Mouse (Mus musculus): ENCODE measurements at regions not wholly inside any gene's neighbourhood (a gene's known extent, or its start where the extent isn't known, plus 50 kb on each side); places are given as distances from the start of the nearest gene placed in this dataset.

DNA sequence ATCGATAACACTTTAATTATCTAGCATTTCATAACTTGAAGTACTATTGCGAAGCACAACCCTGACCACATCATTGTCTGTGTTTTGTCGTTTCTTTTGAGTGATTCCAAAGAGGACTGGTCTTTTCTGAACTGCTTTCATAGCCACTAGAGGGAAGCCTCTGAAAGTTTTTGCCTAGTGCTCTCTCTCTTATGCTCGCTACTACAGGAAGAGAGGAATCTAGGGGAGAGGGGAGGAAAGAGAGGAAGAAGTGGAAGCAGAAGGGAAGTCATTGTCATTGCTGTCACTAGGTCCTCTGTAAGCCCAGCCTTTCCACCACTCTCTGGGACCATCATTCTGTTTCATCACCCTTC, 217.1 kb upstream of the Kif2a start:
- H3K4me3 ChIP-seq (ENCODE audit: insufficient read depth in 1 of 2, low read depth in 1 of 2, low read length in 2 of 2, poor library complexity in 1 of 2, severe bottlenecking in 1 of 2), result no peak overlapping the region
- H3K9me3 ChIP-seq (ENCODE audit: control insufficient read depth, insufficient read depth, low read depth, low read length), result no peaks in the 10 kb centered on the region
- in situ Hi-C loops (cut with MboI; ENCODE audit: low sequenced_read_pairs in 2 of 2, unreplicated experiment in 2 of 2), result no loop called here
- DNase-seq (ENCODE audit: low read depth, low spot score), result no peak
- H3K36me3 ChIP-seq (ENCODE audit: control insufficient read depth, insufficient read depth, low read length, poor library complexity, severe bottlenecking), result no peaks in the 10 kb centered on the region
- H3K9ac ChIP-seq (ENCODE audit: insufficient read depth, low read depth, low read length, poor library complexity, severe bottlenecking), result no peak overlapping the region
- TF ChIP-seq MAFK (IDR thresholded peaks at IDR 0.05; ENCODE audit: insufficient read depth, low read depth, low read length) (no peak), ZNF384 (IDR thresholded peaks at IDR 0.05; ENCODE audit: low read depth, low read length) (no peak), HCFC1 (IDR thresholded peaks at IDR 0.05; ENCODE audit: borderline replicate concordance, insufficient read depth, low read length) (no peak), CHD2 (IDR thresholded peaks at IDR 0.05; ENCODE audit: low read depth, low read length) (no peak), ZC3H11A (IDR thresholded peaks at IDR 0.05; ENCODE audit: borderline replicate concordance, low read depth, low read length) (no peak)
- H3K4me1 ChIP-seq (ENCODE audit: control insufficient read depth in 2 of 2, insufficient read depth in 2 of 2, low read length in 2 of 2, poor library complexity in 1 of 2), result no peaks in the 10 kb centered on the region
- no peak overlapping the region for H3K27ac ChIP-seq (ENCODE audit: insufficient read depth, low read depth, low read length, poor library complexity, severe bottlenecking)

DNA sequence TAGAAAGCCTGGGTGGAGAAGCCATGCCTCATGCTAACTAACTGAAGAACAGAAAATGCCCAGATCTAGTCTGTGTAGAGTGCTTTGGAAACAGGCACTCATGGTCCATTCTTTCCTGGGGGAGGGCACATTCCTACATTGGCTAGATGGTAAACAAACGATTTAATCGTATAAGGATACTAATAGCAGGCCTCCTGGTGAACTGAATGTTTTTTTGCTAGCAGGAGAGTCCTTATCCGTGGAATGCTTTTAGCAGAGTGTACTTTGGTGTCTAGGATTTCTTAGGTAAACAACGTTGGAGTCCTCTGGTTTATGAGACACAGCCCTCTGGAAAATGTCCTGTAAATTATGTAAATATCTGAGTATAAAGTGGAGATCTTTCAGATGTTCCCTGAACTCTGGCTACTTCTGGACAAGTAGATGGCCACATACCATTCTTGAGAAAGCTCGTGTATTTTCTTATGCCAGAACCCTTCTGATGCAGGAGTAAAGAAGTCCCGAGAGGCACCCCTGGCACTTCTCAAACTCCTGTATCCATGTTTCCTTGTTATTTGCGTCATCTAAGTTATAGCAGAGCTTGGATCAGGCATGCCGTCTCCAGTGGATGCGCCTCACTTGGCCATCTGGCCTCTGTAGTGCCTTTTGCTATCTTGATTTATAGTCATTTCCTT, 216.6 kb upstream of the Kif2a start:
- H3K9me3 ChIP-seq (ENCODE audit: control insufficient read depth, insufficient read depth, low read depth, low read length), result no peaks in the 10 kb centered on the region
- TF ChIP-seq CHD2 (IDR thresholded peaks at IDR 0.05; ENCODE audit: low read depth, low read length), result no peak
- TF ChIP-seq HCFC1 (IDR thresholded peaks at IDR 0.05; ENCODE audit: borderline replicate concordance, insufficient read depth, low read length), result no peak
- TF ChIP-seq ZC3H11A (IDR thresholded peaks at IDR 0.05; ENCODE audit: borderline replicate concordance, low read depth, low read length), result no peak
- TF ChIP-seq MAFK (IDR thresholded peaks at IDR 0.05; ENCODE audit: insufficient read depth, low read depth, low read length), result no peak
- TF ChIP-seq ZNF384 (IDR thresholded peaks at IDR 0.05; ENCODE audit: low read depth, low read length), result no peak
- DNase-seq (ENCODE audit: low read depth, low spot score), result no peak
- no peaks in the 10 kb centered on the region for H3K4me1 ChIP-seq (ENCODE audit: control insufficient read depth in 2 of 2, insufficient read depth in 2 of 2, low read length in 2 of 2, poor library complexity in 1 of 2)
- in situ Hi-C loops (cut with MboI; ENCODE audit: low sequenced_read_pairs in 2 of 2, unreplicated experiment in 2 of 2), result no loop called here
- no peak overlapping the region for H3K9ac ChIP-seq (ENCODE audit: insufficient read depth, low read depth, low read length, poor library complexity, severe bottlenecking)
- H3K27ac ChIP-seq (ENCODE audit: insufficient read depth, low read depth, low read length, poor library complexity, severe bottlenecking), result no peak overlapping the region
- H3K36me3 ChIP-seq (ENCODE audit: control insufficient read depth, insufficient read depth, low read length, poor library complexity, severe bottlenecking), result no peaks in the 10 kb centered on the region
- H3K4me3 ChIP-seq (ENCODE audit: insufficient read depth in 1 of 2, low read depth in 1 of 2, low read length in 2 of 2, poor library complexity in 1 of 2, severe bottlenecking in 1 of 2), result no peak overlapping the region

DNA sequence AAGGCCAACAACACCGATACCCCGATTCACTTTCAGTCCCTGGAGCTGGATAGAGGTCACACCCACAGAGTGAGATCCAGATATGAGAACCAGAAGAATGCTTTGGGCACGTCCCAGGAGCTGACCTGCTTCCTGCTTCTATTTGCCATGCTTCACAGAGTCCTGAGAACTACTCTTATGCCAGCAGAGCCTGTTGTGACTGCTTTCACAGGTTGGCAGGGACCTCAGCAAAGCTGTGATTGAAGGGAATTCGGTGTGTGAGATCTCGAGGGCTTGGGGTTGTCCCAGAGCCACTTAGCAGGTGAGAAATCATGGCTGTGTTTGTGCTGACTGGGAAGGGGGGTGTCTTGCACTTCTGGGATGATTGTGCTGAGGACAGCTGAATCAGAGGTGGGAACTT, 197.5 kb upstream of the Kif2a start:
- no peaks in the 10 kb centered on the region for H3K36me3 ChIP-seq (ENCODE audit: control insufficient read depth, insufficient read depth, low read length, poor library complexity, severe bottlenecking)
- no peak for DNase-seq (ENCODE audit: low read depth, low spot score)
- no peak for TF ChIP-seq MAFK (IDR thresholded peaks at IDR 0.05; ENCODE audit: insufficient read depth, low read depth, low read length)
- no peak for TF ChIP-seq ZC3H11A (IDR thresholded peaks at IDR 0.05; ENCODE audit: borderline replicate concordance, low read depth, low read length)
- TF ChIP-seq CHD2 (IDR thresholded peaks at IDR 0.05; ENCODE audit: low read depth, low read length), result no peak
- no peak for TF ChIP-seq ZNF384 (IDR thresholded peaks at IDR 0.05; ENCODE audit: low read depth, low read length)
- TF ChIP-seq HCFC1 (IDR thresholded peaks at IDR 0.05; ENCODE audit: borderline replicate concordance, insufficient read depth, low read length), result no peak
- no peak overlapping the region for H3K4me3 ChIP-seq (ENCODE audit: insufficient read depth in 1 of 2, low read depth in 1 of 2, low read length in 2 of 2, poor library complexity in 1 of 2, severe bottlenecking in 1 of 2)
- in situ Hi-C loops (cut with MboI; ENCODE audit: low sequenced_read_pairs in 2 of 2, unreplicated experiment in 2 of 2), result no loop called here
- no peak overlapping the region for H3K9ac ChIP-seq (ENCODE audit: insufficient read depth, low read depth, low read length, poor library complexity, severe bottlenecking)
- H3K4me1 ChIP-seq (ENCODE audit: control insufficient read depth in 2 of 2, insufficient read depth in 2 of 2, low read length in 2 of 2, poor library complexity in 1 of 2), result no peaks in the 10 kb centered on the region
- H3K9me3 ChIP-seq (ENCODE audit: control insufficient read depth, insufficient read depth, low read depth, low read length), result no peaks in the 10 kb centered on the region
- no peak overlapping the region for H3K27ac ChIP-seq (ENCODE audit: insufficient read depth, low read depth, low read length, poor library complexity, severe bottlenecking)

DNA sequence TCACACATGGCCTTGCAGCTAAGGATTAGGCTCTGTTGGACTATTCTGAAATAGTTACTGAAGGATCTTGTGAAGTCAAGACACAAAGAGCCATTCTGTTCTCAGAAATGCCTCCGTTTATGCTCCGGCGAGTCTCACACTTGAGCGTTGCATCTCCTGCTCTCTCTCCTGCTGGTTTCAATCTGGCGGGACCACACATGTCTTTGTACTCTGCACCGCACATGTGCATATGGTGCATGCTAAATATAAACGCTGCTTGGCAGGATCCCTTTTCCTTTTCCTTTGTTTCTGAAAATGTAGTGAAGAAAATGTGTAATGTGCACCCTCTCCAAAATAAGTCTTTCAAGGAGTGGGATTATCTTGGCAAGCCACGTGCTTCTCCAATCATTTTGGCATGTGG, 196.4 kb upstream of the Kif2a start:
- no peak for DNase-seq (ENCODE audit: low read depth, low spot score)
- H3K27ac ChIP-seq (ENCODE audit: insufficient read depth, low read depth, low read length, poor library complexity, severe bottlenecking), result no peak overlapping the region
- in situ Hi-C loops (cut with MboI; ENCODE audit: low sequenced_read_pairs in 2 of 2, unreplicated experiment in 2 of 2), result no loop called here
- H3K4me3 ChIP-seq (ENCODE audit: insufficient read depth in 1 of 2, low read depth in 1 of 2, low read length in 2 of 2, poor library complexity in 1 of 2, severe bottlenecking in 1 of 2), result no peak overlapping the region
- H3K9ac ChIP-seq (ENCODE audit: insufficient read depth, low read depth, low read length, poor library complexity, severe bottlenecking), result no peak overlapping the region
- H3K4me1 ChIP-seq (ENCODE audit: control insufficient read depth in 2 of 2, insufficient read depth in 2 of 2, low read length in 2 of 2, poor library complexity in 1 of 2), result no peaks in the 10 kb centered on the region
- H3K9me3 ChIP-seq (ENCODE audit: control insufficient read depth, insufficient read depth, low read depth, low read length), result no peaks in the 10 kb centered on the region
- no peaks in the 10 kb centered on the region for H3K36me3 ChIP-seq (ENCODE audit: control insufficient read depth, insufficient read depth, low read length, poor library complexity, severe bottlenecking)
- no peak for TF ChIP-seq HCFC1 (IDR thresholded peaks at IDR 0.05; ENCODE audit: borderline replicate concordance, insufficient read depth, low read length)
- TF ChIP-seq ZC3H11A (IDR thresholded peaks at IDR 0.05; ENCODE audit: borderline replicate concordance, low read depth, low read length), result no peak
- TF ChIP-seq ZNF384 (IDR thresholded peaks at IDR 0.05; ENCODE audit: low read depth, low read length), result no peak
- TF ChIP-seq CHD2 (IDR thresholded peaks at IDR 0.05; ENCODE audit: low read depth, low read length), result no peak
- no peak for TF ChIP-seq MAFK (IDR thresholded peaks at IDR 0.05; ENCODE audit: insufficient read depth, low read depth, low read length)

DNA sequence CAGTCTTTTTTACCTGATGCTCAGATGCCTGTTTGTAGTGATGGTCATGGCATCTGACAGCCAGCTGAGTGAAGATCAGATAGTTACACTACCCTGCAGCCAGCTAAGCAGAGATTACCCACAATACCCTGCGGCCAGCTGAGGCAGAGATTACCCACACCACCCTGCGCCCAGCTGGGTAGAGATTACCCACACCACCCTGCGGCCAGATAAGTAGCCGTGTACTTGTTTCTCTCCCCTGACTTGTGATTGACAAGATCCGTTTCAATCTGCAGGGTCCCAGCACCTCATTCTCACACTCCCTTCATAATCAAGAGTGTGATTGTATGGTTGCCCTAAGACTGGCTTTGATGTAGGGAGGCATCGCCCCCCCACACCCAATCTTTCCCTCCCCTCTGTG, 195.9 kb upstream of the Kif2a start:
- in situ Hi-C loops (cut with MboI; ENCODE audit: low sequenced_read_pairs in 2 of 2, unreplicated experiment in 2 of 2), result no loop called here
- H3K9ac ChIP-seq (ENCODE audit: insufficient read depth, low read depth, low read length, poor library complexity, severe bottlenecking), result no peak overlapping the region

More for the DNA sequence above, 195.9 kb upstream of the Kif2a start:
- no peak overlapping the region for H3K27ac ChIP-seq (ENCODE audit: insufficient read depth, low read depth, low read length, poor library complexity, severe bottlenecking)
- no peaks in the 10 kb centered on the region for H3K4me1 ChIP-seq (ENCODE audit: control insufficient read depth in 2 of 2, insufficient read depth in 2 of 2, low read length in 2 of 2, poor library complexity in 1 of 2)
- no peaks in the 10 kb centered on the region for H3K9me3 ChIP-seq (ENCODE audit: control insufficient read depth, insufficient read depth, low read depth, low read length)
- DNase-seq (ENCODE audit: low read depth, low spot score), result no peak
- H3K4me3 ChIP-seq (ENCODE audit: insufficient read depth in 1 of 2, low read depth in 1 of 2, low read length in 2 of 2, poor library complexity in 1 of 2, severe bottlenecking in 1 of 2), result no peak overlapping the region
- H3K36me3 ChIP-seq (ENCODE audit: control insufficient read depth, insufficient read depth, low read length, poor library complexity, severe bottlenecking), result no peaks in the 10 kb centered on the region
- no peak for TF ChIP-seq ZC3H11A (IDR thresholded peaks at IDR 0.05; ENCODE audit: borderline replicate concordance, low read depth, low read length)
- TF ChIP-seq CHD2 (IDR thresholded peaks at IDR 0.05; ENCODE audit: low read depth, low read length), result no peak
- no peak for TF ChIP-seq ZNF384 (IDR thresholded peaks at IDR 0.05; ENCODE audit: low read depth, low read length)
- no peak for TF ChIP-seq MAFK (IDR thresholded peaks at IDR 0.05; ENCODE audit: insufficient read depth, low read depth, low read length)
- no peak for TF ChIP-seq HCFC1 (IDR thresholded peaks at IDR 0.05; ENCODE audit: borderline replicate concordance, insufficient read depth, low read length)
